Mouse (Mus musculus): Measurements from ENCODE around the gene Hid1. TPM values are rescaled to one million over a fixed set of nuclear protein-coding genes. Genes with fewer than 3 reads are reported as not detected.
A peak's percentile ranks its signal among the peaks of the same experiment; 100 is the strongest.

The Hid1 gene
- polyA plus RNA-seq, 1 experiment from 2014 or later, result 37.5 TPM

DNA sequence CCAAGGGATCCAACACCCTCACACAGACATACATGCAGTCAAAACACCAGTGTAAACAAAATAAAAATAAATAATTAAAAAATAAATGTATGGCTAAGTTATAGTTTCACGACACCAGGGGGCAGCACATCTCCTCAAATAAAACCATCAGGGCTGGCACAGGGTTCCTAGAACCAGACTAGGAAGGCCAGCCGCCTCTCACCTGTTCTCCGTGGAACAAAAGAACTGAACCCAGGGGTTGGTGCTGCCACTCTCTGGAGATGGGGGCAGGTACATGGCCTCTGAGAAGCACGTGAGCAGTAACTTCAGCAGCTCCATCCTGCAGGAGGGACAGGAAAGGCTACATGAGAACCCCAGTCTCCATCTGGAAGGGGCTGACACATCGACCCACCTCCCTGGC is 9.1 kb downstream of the Hid1 start:
- TF ChIP-seq EP300 (optimal IDR thresholded peaks at IDR 0.05), result no peak
- peak; percentile 77 for TF ChIP-seq CTCF (IDR thresholded peaks at IDR 0.05; ENCODE audit: low read depth)
- Histone ChIP-seq H3K4me3 (ENCODE audit: low read depth, low read length) (no peak overlapping the region), H3K4me2 (replicated peaks; ENCODE audit: low read depth) (no peak overlapping the region), H3K27ac (replicated peaks) (0 out of 2 replicates have a peak overlapping the region, but pooled peaks have one; percentile 5), H3K36me3 (ENCODE audit: control insufficient read depth, insufficient read depth, low read length) (no peaks in the 10 kb centered on the region), H3K9ac (ENCODE audit: low read length) (no peak overlapping the region), H3K9me3 (ENCODE audit: control insufficient read depth, low read length) (no peaks in the 10 kb centered on the region), H3K27me3 (ENCODE audit: control insufficient read depth, insufficient read depth, low read length) (no peaks in the 10 kb centered on the region), H3K4me1 (replicated peaks; ENCODE audit: control insufficient read depth, insufficient read depth) (no peaks in the 10 kb centered on the region)
- DNase-seq (ENCODE audit: low spot score), result peak; percentile 82
- ATAC-seq (ENCODE audit: low FRiP score, low TSS enrichment), result peak; percentile 62
- WGBS, result 12% methylated on average over 5 of the region's 5 CpGs

DNA sequence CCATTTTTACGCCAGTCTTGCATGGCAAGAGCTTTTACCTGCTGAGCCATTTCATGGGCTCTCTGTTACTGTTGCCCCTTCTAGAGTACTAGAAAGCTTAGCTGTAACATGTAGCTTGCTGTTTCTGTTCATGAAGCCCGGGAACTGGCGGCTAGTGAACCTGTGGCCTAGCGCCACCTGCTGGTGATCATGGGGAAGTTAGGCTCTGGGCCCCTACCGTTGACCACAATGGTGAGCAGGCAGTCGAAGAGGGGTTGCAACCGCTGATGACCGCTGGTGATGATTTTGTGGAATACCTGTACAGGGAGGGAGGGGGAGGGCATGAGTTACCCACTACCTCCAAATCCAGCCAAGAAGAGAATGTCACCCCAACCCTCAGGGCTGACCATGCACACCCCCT is 13.4 kb downstream of the Hid1 start:
- WGBS, result 8% methylated on average over 8 of the region's 8 CpGs
- H3K9me3 ChIP-seq (ENCODE audit: control insufficient read depth, low read length), result no peaks in the 10 kb centered on the region
- H3K9ac ChIP-seq (ENCODE audit: low read length), result no peak overlapping the region
- no peak for TF ChIP-seq EP300 (optimal IDR thresholded peaks at IDR 0.05)
- TF ChIP-seq CTCF (IDR thresholded peaks at IDR 0.05; ENCODE audit: low read depth), result peak; percentile 99
- H3K27me3 ChIP-seq (ENCODE audit: control insufficient read depth, insufficient read depth, low read length), result no peaks in the 10 kb centered on the region
- H3K4me3 ChIP-seq (ENCODE audit: low read depth, low read length), result no peak overlapping the region
- no peak overlapping the region for H3K4me2 ChIP-seq (replicated peaks; ENCODE audit: low read depth)
- ATAC-seq (ENCODE audit: low FRiP score, low TSS enrichment) (0 out of 2 replicates have a peak, but pooled peaks have one; percentile 6), DNase-seq (ENCODE audit: low spot score) (peak; percentile 80)
- no peak overlapping the region for H3K27ac ChIP-seq (replicated peaks)
- 0 out of 2 replicates have a peak, but pooled peaks cover 3% of the 10 kb centered on the region for H3K36me3 ChIP-seq (ENCODE audit: control insufficient read depth, insufficient read depth, low read length)
- no peaks in the 10 kb centered on the region for H3K4me1 ChIP-seq (replicated peaks; ENCODE audit: control insufficient read depth, insufficient read depth)

DNA sequence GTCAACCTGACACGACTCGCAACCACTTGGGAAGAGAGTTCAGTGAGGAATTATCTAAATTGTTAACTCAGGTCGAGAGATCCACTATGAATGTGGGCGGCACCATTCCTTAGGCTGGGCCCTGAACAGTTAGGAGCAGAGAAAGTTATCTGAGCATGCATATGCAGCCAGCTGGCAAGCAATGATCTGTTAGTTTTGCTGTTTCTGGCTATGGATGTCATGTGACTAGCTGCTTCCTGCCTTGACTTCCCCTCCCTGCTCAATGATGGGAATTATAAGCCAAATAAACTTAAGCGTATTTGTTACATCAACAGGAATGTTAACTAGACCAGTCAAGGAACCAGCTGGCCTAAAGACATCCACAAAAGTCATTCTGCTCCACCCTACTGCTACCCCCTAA is 14.2 kb downstream of the Hid1 start:
- Histone ChIP-seq H3K27me3 (ENCODE audit: control insufficient read depth, insufficient read depth, low read length) (no peaks in the 10 kb centered on the region), H3K36me3 (ENCODE audit: control insufficient read depth, insufficient read depth, low read length) (0 out of 2 replicates have a peak, but pooled peaks cover 3% of the 10 kb centered on the region), H3K4me1 (replicated peaks; ENCODE audit: control insufficient read depth, insufficient read depth) (no peaks in the 10 kb centered on the region), H3K4me3 (ENCODE audit: low read depth, low read length) (no peak overlapping the region), H3K9ac (ENCODE audit: low read length) (no peak overlapping the region), H3K27ac (replicated peaks) (no peak overlapping the region), H3K9me3 (ENCODE audit: control insufficient read depth, low read length) (no peaks in the 10 kb centered on the region), H3K4me2 (replicated peaks; ENCODE audit: low read depth) (no peak overlapping the region)
- 88% methylated on average over 5 of the region's 5 CpGs for WGBS
- ATAC-seq (ENCODE audit: low FRiP score, low TSS enrichment) (no peak), DNase-seq (ENCODE audit: low spot score) (no peak)
- no peak for TF ChIP-seq CTCF (IDR thresholded peaks at IDR 0.05; ENCODE audit: low read depth)
- TF ChIP-seq EP300 (optimal IDR thresholded peaks at IDR 0.05), result no peak

GRCm38 (mm10) chr11:115349976-115350375 is 17.6 kb downstream of the Hid1 start:
- H3K27ac ChIP-seq (replicated peaks), result no peak overlapping the region
- no peak overlapping the region for H3K4me2 ChIP-seq (replicated peaks; ENCODE audit: low read depth)
- H3K9ac ChIP-seq (ENCODE audit: low read length), result no peak overlapping the region
- no peak for TF ChIP-seq CTCF (IDR thresholded peaks at IDR 0.05; ENCODE audit: low read depth)
- no peak for TF ChIP-seq EP300 (optimal IDR thresholded peaks at IDR 0.05)
- no peaks in the 10 kb centered on the region for H3K27me3 ChIP-seq (ENCODE audit: control insufficient read depth, insufficient read depth, low read length)
- H3K9me3 ChIP-seq (ENCODE audit: control insufficient read depth, low read length), result no peaks in the 10 kb centered on the region
- H3K36me3 ChIP-seq (ENCODE audit: control insufficient read depth, insufficient read depth, low read length), result 0 out of 2 replicates have a peak, but pooled peaks cover 3% of the 10 kb centered on the region
- no peak overlapping the region for H3K4me3 ChIP-seq (ENCODE audit: low read depth, low read length)
- no peaks in the 10 kb centered on the region; the same call in 1 of the 2 replicates for H3K4me1 ChIP-seq (replicated peaks; ENCODE audit: control insufficient read depth, insufficient read depth)
- DNase-seq (ENCODE audit: low spot score), result no peak
- 38% methylated on average over 4 of the region's 4 CpGs for WGBS
- no peak for ATAC-seq (ENCODE audit: low FRiP score, low TSS enrichment)

GRCm38 (mm10) chr11:115348681-115349248 is 18.8 kb downstream of the Hid1 start:
- Histone ChIP-seq H3K9me3 (ENCODE audit: control insufficient read depth, low read length) (no peaks in the 10 kb centered on the region), H3K9ac (ENCODE audit: low read length) (no peak overlapping the region), H3K27ac (replicated peaks) (no peak overlapping the region), H3K4me3 (ENCODE audit: low read depth, low read length) (no peak overlapping the region), H3K27me3 (ENCODE audit: control insufficient read depth, insufficient read depth, low read length) (no peaks in the 10 kb centered on the region), H3K36me3 (ENCODE audit: control insufficient read depth, insufficient read depth, low read length) (0 out of 2 replicates have a peak, but pooled peaks cover 3% of the 10 kb centered on the region), H3K4me2 (replicated peaks; ENCODE audit: low read depth) (no peak overlapping the region), H3K4me1 (replicated peaks; ENCODE audit: control insufficient read depth, insufficient read depth) (no peaks in the 10 kb centered on the region; the same call in 1 of the 2 replicates)
- WGBS, result 51% methylated on average over 17 of the region's 17 CpGs
- TF ChIP-seq CTCF (IDR thresholded peaks at IDR 0.05; ENCODE audit: low read depth) (no peak), EP300 (optimal IDR thresholded peaks at IDR 0.05) (no peak)
- DNase-seq (ENCODE audit: low spot score) (no peak), ATAC-seq (ENCODE audit: low FRiP score, low TSS enrichment) (no peak)

GRCm38 (mm10) chr11:115345515-115345914 is 22.0 kb downstream of the Hid1 start:
- no peak for ATAC-seq (ENCODE audit: low FRiP score, low TSS enrichment)
- Histone ChIP-seq H3K4me1 (replicated peaks; ENCODE audit: control insufficient read depth, insufficient read depth) (no peaks in the 10 kb centered on the region; the same call in 1 of the 2 replicates), H3K27ac (replicated peaks) (peak overlapping the region; percentile 63; the same call in 1 of the 2 replicates), H3K27me3 (ENCODE audit: control insufficient read depth, insufficient read depth, low read length) (no peaks in the 10 kb centered on the region), H3K4me3 (ENCODE audit: low read depth, low read length) (no peak overlapping the region), H3K9me3 (ENCODE audit: control insufficient read depth, low read length) (no peaks in the 10 kb centered on the region), H3K4me2 (replicated peaks; ENCODE audit: low read depth) (no peak overlapping the region), H3K9ac (ENCODE audit: low read length) (no peak overlapping the region), H3K36me3 (ENCODE audit: control insufficient read depth, insufficient read depth, low read length) (no peaks in the 10 kb centered on the region)
- 29% methylated on average over 7 of the region's 7 CpGs for WGBS
- DNase-seq (ENCODE audit: low spot score), result no peak
- no peak for TF ChIP-seq CTCF (IDR thresholded peaks at IDR 0.05; ENCODE audit: low read depth)
- TF ChIP-seq EP300 (optimal IDR thresholded peaks at IDR 0.05), result no peak

Measured in stomach, postnatal 0 days (tissue).